Mouse (Mus musculus): Measurements from ENCODE around the gene Ptpn22. TPM values are rescaled to one million over a fixed set of nuclear protein-coding genes. Genes with fewer than 3 reads are reported as not detected.

Ptpn22 gene
- polyA plus RNA-seq, 1 experiment = 27.3 TPM

DNA sequence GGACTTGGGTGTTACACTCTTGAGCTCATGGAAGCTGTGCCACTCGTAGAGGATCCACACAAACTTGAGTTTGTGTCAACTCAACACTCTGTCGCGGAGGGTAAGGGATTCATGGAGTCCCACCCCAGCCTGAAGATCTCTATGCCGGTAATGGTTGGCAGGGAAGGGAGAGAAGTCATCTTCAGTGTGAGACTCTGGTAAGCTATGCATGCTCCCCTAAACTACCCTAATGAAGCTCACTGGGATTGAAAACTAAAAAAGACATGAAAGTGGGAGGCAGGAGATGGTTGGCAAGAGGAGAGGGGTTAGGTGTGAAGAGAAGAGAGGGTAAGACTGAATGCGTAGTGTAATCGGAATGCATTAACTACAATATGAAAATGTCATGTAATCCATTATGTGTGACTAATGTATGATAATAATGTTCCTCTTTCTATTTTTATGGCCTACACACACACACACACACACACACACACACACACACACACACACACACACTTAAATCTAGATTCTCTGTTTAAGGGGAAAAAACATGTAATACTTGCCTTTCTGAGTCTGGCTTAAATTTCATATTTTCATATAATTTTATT, 1.5 kb upstream of the Ptpn22 start:
- Histone ChIP-seq H3K4me3 (ENCODE audit: extremely low read depth, insufficient read depth, insufficient read length) (peak overlapping the region; percentile 22; the same call in 1 of the 2 replicates), H3K27ac (ENCODE audit: insufficient read depth, low read length) (peak overlapping the region; percentile 85), H3K36me3 (ENCODE audit: control insufficient read depth, insufficient read depth, low read length) (no peaks in the 10 kb centered on the region; the same call in 1 of the 2 replicates), H3K4me1 (ENCODE audit: control insufficient read depth, insufficient read depth, insufficient read length) (peaks cover 6% of the 10 kb centered on the region; the same call in 1 of the 2 replicates), H3K27me3 (ENCODE audit: control insufficient read depth, insufficient read depth, low read length) (no peaks in the 10 kb centered on the region)
- 63% methylated on average over 6 of the region's 6 CpGs for WGBS
- no peak for DNase-seq (ENCODE audit: low read depth in 1 of 2, low spot score in 2 of 2)
- TF ChIP-seq POLR2A (IDR thresholded peaks at IDR 0.05; ENCODE audit: low read depth, low read length) = no peak; the same call in 1 of the 2 replicates
- TF ChIP-seq CTCF (IDR thresholded peaks at IDR 0.05; ENCODE audit: extremely low read depth, insufficient read depth, insufficient read length, insufficient replicate concordance) = no peak

DNA sequence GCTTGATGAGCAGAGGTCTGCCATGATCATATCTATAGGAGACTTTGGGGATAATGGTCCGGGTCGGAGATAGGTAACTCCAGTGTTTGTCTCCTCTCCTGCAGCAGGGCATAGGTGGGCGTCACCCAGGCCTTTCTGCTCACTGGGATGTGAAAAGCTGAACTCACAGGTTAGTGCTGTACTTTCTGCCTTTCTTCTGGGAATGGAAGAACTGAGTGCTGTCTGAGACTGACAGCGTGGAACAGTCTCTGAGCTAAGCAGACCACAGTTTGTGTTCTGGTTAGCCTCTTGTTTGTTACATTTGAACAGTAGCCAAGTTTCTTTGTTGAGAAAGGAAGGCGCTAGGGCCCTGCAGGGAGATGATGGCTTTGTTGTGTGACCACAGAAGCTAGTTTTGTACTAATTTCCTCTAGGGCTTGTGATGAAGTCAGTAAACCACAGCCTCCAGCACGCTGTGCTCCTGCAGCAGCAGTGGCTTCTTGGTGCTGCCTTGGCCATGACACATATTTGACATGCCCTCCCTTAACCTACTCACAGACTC, 326 bp downstream of the Ptpn22 start:
- peak; percentile 80 to 81 for DNase-seq (ENCODE audit: low read depth in 1 of 2, low spot score in 2 of 2)
- Histone ChIP-seq H3K4me1 (ENCODE audit: control insufficient read depth, insufficient read depth, insufficient read length) (peaks cover 9% of the 10 kb centered on the region; the same call in 1 of the 2 replicates), H3K4me3 (ENCODE audit: extremely low read depth, insufficient read depth, insufficient read length) (peak overlapping the region; percentile 69), H3K27me3 (ENCODE audit: control insufficient read depth, insufficient read depth, low read length) (no peaks in the 10 kb centered on the region), H3K36me3 (ENCODE audit: control insufficient read depth, insufficient read depth, low read length) (no peaks in the 10 kb centered on the region; the same call in 1 of the 2 replicates), H3K27ac (ENCODE audit: insufficient read depth, low read length) (peak overlapping the region; percentile 99)
- no peak for TF ChIP-seq CTCF (IDR thresholded peaks at IDR 0.05; ENCODE audit: extremely low read depth, insufficient read depth, insufficient read length, insufficient replicate concordance)
- TF ChIP-seq POLR2A (IDR thresholded peaks at IDR 0.05; ENCODE audit: low read depth, low read length) = peak; percentile 93
- WGBS = 4% methylated on average over 6 of the region's 6 CpGs

DNA sequence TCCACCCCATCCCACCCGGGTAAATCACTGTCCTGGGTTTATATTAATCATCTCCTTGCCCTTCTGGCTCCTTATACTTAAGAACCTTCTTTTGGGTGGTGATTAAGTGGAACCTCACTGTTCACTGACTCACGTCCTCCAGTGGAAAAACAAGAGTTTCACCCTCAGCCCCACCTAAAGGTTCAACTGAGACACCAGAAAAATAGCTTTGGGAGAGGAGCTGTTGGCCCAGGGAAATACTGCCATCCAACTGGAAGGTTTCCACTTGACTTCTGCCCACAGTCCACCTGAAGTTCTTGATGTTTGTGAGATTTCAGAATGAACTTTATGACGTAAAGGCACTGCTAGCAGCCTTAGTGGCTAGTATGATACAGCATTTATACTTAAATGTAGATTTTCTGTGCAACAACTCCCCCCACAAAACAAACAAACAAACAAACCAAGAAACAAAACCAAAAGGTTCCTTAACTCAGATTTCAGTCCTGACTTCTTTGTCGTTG, 3.2 kb downstream of the Ptpn22 start:
- Histone ChIP-seq H3K4me1 (ENCODE audit: control insufficient read depth, insufficient read depth, insufficient read length) (peaks cover 14% of the 10 kb centered on the region; the same call in 1 of the 2 replicates), H3K4me3 (ENCODE audit: extremely low read depth, insufficient read depth, insufficient read length) (peak overlapping the region; percentile 6; the same call in 1 of the 2 replicates), H3K27me3 (ENCODE audit: control insufficient read depth, insufficient read depth, low read length) (no peaks in the 10 kb centered on the region), H3K36me3 (ENCODE audit: control insufficient read depth, insufficient read depth, low read length) (no peaks in the 10 kb centered on the region; the same call in 1 of the 2 replicates), H3K27ac (ENCODE audit: insufficient read depth, low read length) (peak overlapping the region; percentile 28; the same call in 1 of the 2 replicates)
- WGBS = 46% methylated on average over 4 of the region's 4 CpGs
- DNase-seq (ENCODE audit: low read depth in 1 of 2, low spot score in 2 of 2) = no peak
- no peak for TF ChIP-seq POLR2A (IDR thresholded peaks at IDR 0.05; ENCODE audit: low read depth, low read length)
- TF ChIP-seq CTCF (IDR thresholded peaks at IDR 0.05; ENCODE audit: extremely low read depth, insufficient read depth, insufficient read length, insufficient replicate concordance) = no peak

GRCm38 (mm10) chr3:103864200-103864599, 4.6 kb downstream of the Ptpn22 start:
- no peak overlapping the region for H3K27ac ChIP-seq (ENCODE audit: insufficient read depth, low read length)
- no peak for DNase-seq (ENCODE audit: low read depth in 1 of 2, low spot score in 2 of 2)
- TF ChIP-seq CTCF (IDR thresholded peaks at IDR 0.05; ENCODE audit: extremely low read depth, insufficient read depth, insufficient read length, insufficient replicate concordance) (no peak), POLR2A (IDR thresholded peaks at IDR 0.05; ENCODE audit: low read depth, low read length) (no peak)
- no peaks in the 10 kb centered on the region for H3K27me3 ChIP-seq (ENCODE audit: control insufficient read depth, insufficient read depth, low read length)
- H3K4me3 ChIP-seq (ENCODE audit: extremely low read depth, insufficient read depth, insufficient read length) = no peak overlapping the region
- WGBS = 89% methylated on average over 6 of the region's 6 CpGs
- H3K4me1 ChIP-seq (ENCODE audit: control insufficient read depth, insufficient read depth, insufficient read length) = peaks cover 16% of the 10 kb centered on the region
- H3K36me3 ChIP-seq (ENCODE audit: control insufficient read depth, insufficient read depth, low read length) = no peaks in the 10 kb centered on the region; the same call in 1 of the 2 replicates

DNA sequence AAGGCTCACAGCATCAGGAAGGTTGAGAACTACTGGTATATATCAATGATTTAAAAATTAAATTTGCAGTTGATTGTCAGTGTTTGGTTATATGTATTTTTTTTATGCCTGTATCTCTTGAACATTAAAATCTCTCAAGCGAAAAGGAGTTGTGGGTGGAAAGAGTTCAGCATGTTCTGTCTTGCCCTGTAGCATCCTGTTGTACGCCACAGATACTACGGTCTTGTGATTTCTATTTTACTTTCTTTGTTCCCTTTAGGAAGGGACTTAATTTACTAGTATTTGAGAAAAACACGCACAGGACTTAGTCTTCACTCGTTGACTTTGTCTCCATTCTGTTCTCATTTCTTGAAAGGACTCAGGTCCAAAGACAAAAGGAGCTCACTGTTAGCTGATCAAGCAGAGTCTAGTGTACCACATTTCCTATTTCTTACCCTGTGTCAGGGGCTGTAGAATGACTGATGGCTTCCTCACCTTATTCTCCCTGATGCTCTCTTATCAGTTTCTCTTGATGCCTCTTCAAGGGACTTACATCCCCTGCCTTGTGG, 7.9 kb downstream of the Ptpn22 start:
- DNase-seq (ENCODE audit: low read depth in 1 of 2, low spot score in 2 of 2) = no peak
- Histone ChIP-seq H3K4me1 (ENCODE audit: control insufficient read depth, insufficient read depth, insufficient read length) (peaks cover 20% of the 10 kb centered on the region), H3K27ac (ENCODE audit: insufficient read depth, low read length) (peak overlapping the region; percentile 97), H3K27me3 (ENCODE audit: control insufficient read depth, insufficient read depth, low read length) (no peaks in the 10 kb centered on the region), H3K36me3 (ENCODE audit: control insufficient read depth, insufficient read depth, low read length) (no peaks in the 10 kb centered on the region; the same call in 1 of the 2 replicates), H3K4me3 (ENCODE audit: extremely low read depth, insufficient read depth, insufficient read length) (no peak overlapping the region)
- WGBS = 25% methylated on average over 5 of the region's 5 CpGs
- TF ChIP-seq CTCF (IDR thresholded peaks at IDR 0.05; ENCODE audit: extremely low read depth, insufficient read depth, insufficient read length, insufficient replicate concordance) (no peak), POLR2A (IDR thresholded peaks at IDR 0.05; ENCODE audit: low read depth, low read length) (no peak)

DNA sequence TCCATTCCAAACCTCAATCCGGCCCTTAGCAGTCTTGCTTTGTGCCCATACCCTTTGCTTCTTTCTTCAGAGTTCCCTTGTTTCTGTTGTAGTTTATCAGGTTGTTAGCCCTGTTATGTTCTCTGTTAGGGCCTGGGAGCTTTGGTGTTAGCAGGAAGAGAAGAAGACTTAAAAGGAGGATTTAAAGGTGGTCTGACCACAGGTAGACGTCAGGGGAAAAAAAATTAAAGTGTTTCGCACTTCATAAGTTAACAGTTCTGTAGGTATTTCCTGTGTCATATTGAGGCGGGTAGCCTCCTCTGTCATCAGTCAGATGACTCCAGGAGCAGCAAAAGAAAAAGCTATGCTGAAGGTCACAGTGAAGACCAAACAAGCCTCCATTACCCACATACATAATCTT, 8.4 kb downstream of the Ptpn22 start:
- Histone ChIP-seq H3K36me3 (ENCODE audit: control insufficient read depth, insufficient read depth, low read length) (no peaks in the 10 kb centered on the region; the same call in 1 of the 2 replicates), H3K4me3 (ENCODE audit: extremely low read depth, insufficient read depth, insufficient read length) (no peak overlapping the region), H3K27ac (ENCODE audit: insufficient read depth, low read length) (peak overlapping the region; percentile 97), H3K4me1 (ENCODE audit: control insufficient read depth, insufficient read depth, insufficient read length) (peaks cover 24% of the 10 kb centered on the region), H3K27me3 (ENCODE audit: control insufficient read depth, insufficient read depth, low read length) (no peaks in the 10 kb centered on the region)
- DNase-seq (ENCODE audit: low read depth in 1 of 2, low spot score in 2 of 2) = peak in 1 of 2 experiments; percentile 68
- no peak for TF ChIP-seq POLR2A (IDR thresholded peaks at IDR 0.05; ENCODE audit: low read depth, low read length)
- no peak for TF ChIP-seq CTCF (IDR thresholded peaks at IDR 0.05; ENCODE audit: extremely low read depth, insufficient read depth, insufficient read length, insufficient replicate concordance)
- 42% methylated on average over 4 of the region's 4 CpGs for WGBS
